Mouse (Mus musculus) midbrain, embryonic 14.5 days (tissue): ENCODE data around the gene Rassf3. TPM values are rescaled to one million over a fixed set of nuclear protein-coding genes. Genes with fewer than 3 reads are reported as not detected.

ENCODE experiments used
- ATAC-seq: fragments of 200-750 bp; cut with Nextera tagmentation; 2 replicates; pipeline ENCODE4 v1.8.0; 2017; ENCODE audit warnings: moderate number of reproducible peaks, moderate library complexity; ENCODE audit not compliant: low FRiP score, low TSS enrichment
- DNase-seq: peaks from one replicate; pipeline ENCODE4 v3.0.0-alpha.2; 2015
- H3K27ac ChIP-seq: fragments of 300-500 bp; sonication (generic); replicated peaks from 2 replicates; pipeline ENCODE4 v1.5.1; 2014; ENCODE audit warnings: mild to moderate bottlenecking, low read depth, low read length, moderate library complexity
- H3K27me3 ChIP-seq: fragments of 300-500 bp; sonication (generic); 2 replicates; pipeline ENCODE4 v1.6.1; 2014; ENCODE audit warnings: low read length, control low read depth, mixed read lengths; ENCODE audit not compliant: control insufficient read depth, insufficient read depth
- H3K36me3 ChIP-seq: fragments of 300-500 bp; sonication (generic); 2 replicates; pipeline ENCODE4 v1.6.1; 2014; ENCODE audit warnings: low read length, control low read depth; ENCODE audit not compliant: control insufficient read depth, insufficient read depth
- H3K4me1 ChIP-seq: fragments of 300-500 bp; sonication (generic); 2 replicates; pipeline ENCODE4 v1.6.1; 2014; ENCODE audit warnings: mild to moderate bottlenecking, antibody characterized with exemption, low read length, control low read depth; ENCODE audit not compliant: control insufficient read depth, insufficient read depth
- H3K4me2 ChIP-seq: fragments of 300-500 bp; sonication (generic); 2 replicates; pipeline ENCODE4 v1.6.1; 2014; ENCODE audit warnings: mild to moderate bottlenecking, low read length, moderate library complexity
- H3K4me3 ChIP-seq: fragments of 300-500 bp; sonication (generic); replicated peaks from 2 replicates; pipeline ENCODE4 v1.5.1; 2014; ENCODE audit warnings: low read depth, low read length
- H3K9ac ChIP-seq: fragments of 300-500 bp; sonication (generic); replicated peaks from 2 replicates; pipeline ENCODE4 v1.6.1; 2014; ENCODE audit warnings: mild to moderate bottlenecking, low read length, moderate library complexity
- H3K9me3 ChIP-seq: fragments of 300-500 bp; sonication (generic); 2 replicates; pipeline ENCODE4 v1.6.1; 2016; ENCODE audit warnings: low read length, control low read depth, mixed read lengths; ENCODE audit not compliant: control insufficient read depth
- WGBS: fragments of 180-500 bp; shearing (Covaris S2); extraction: QIAGEN DNeasy Blood & Tissue Kit; methylation state at CpG from one replicate; pipeline ENCODE4 v1.1.7; 2014; 5-methylcytosine and 5-hydroxymethylcytosine counted together
- polyA plus RNA-seq: library from polyadenylated mRNA; unstranded; fragments of >200 nt; fragmentation: Nextera tagmentation; extraction: Ambion mirVana; gene quantifications from 2 replicates; pipeline ENCODE4 v1.2.1, GENCODE M21; 2014

Gene Rassf3
- polyA plus RNA-seq, 1 experiment from 2014 or later: 4.5 TPM

- H3K36me3 ChIP-seq: no peaks in the 10 kb centered on the region
- no peaks in the 10 kb centered on the region for H3K9me3 ChIP-seq
- H3K4me2 ChIP-seq: no peak overlapping the region
- H3K4me3 ChIP-seq: no peak overlapping the region
- 82% methylated on average over 9 of the region's 9 CpGs for WGBS
- no peaks in the 10 kb centered on the region for H3K4me1 ChIP-seq
- no peak overlapping the region for H3K27ac ChIP-seq
- no peak overlapping the region for H3K9ac ChIP-seq
- H3K27me3 ChIP-seq: no peaks in the 10 kb centered on the region
- DNase-seq: no peak
- no peak for ATAC-seq
Measured at GRCm38 (mm10) chr10:121493374-121494162, 17.4 kb upstream of the Rassf3 start.

- no peak overlapping the region for H3K9ac ChIP-seq
- no peak for DNase-seq
- no peaks in the 10 kb centered on the region for H3K36me3 ChIP-seq
- no peak overlapping the region for H3K27ac ChIP-seq
- H3K4me3 ChIP-seq: no peak overlapping the region
- H3K4me2 ChIP-seq: no peak overlapping the region
- H3K27me3 ChIP-seq: no peaks in the 10 kb centered on the region
- no peaks in the 10 kb centered on the region for H3K9me3 ChIP-seq
- no peak for ATAC-seq
- H3K4me1 ChIP-seq: no peaks in the 10 kb centered on the region
- WGBS: 86% methylated on average over 7 of the region's 7 CpGs
Measured at GRCm38 (mm10) chr10:121492608-121493315, 16.6 kb upstream of the Rassf3 start.

- H3K9me3 ChIP-seq: no peaks in the 10 kb centered on the region
- no peak overlapping the region for H3K4me2 ChIP-seq
- H3K9ac ChIP-seq: no peak overlapping the region
- H3K27me3 ChIP-seq: no peaks in the 10 kb centered on the region
- no peak for ATAC-seq
- H3K27ac ChIP-seq: no peak overlapping the region
- no peaks in the 10 kb centered on the region for H3K4me1 ChIP-seq
- DNase-seq: no peak
- H3K36me3 ChIP-seq: no peaks in the 10 kb centered on the region
- 94% methylated on average over 6 of the region's 6 CpGs for WGBS
- H3K4me3 ChIP-seq: no peak overlapping the region
Measured at GRCm38 (mm10) chr10:121489941-121490340, 13.8 kb upstream of the Rassf3 start.

GRCm38 (mm10) chr10:121488623-121489299 lies 12.6 kb upstream of the Rassf3 start:
- Histone ChIP-seq H3K9ac (no peak overlapping the region), H3K36me3 (no peaks in the 10 kb centered on the region), H3K4me3 (no peak overlapping the region), H3K4me2 (no peak overlapping the region), H3K27me3 (no peaks in the 10 kb centered on the region), H3K4me1 (no peaks in the 10 kb centered on the region), H3K9me3 (no peaks in the 10 kb centered on the region), H3K27ac (no peak overlapping the region)
- no peak for DNase-seq
- no peak for ATAC-seq
- WGBS: 83% methylated on average over 14 of the region's 14 CpGs

- Histone ChIP-seq H3K36me3 (no peaks in the 10 kb centered on the region), H3K9me3 (no peaks in the 10 kb centered on the region), H3K9ac (no peak overlapping the region), H3K27me3 (no peaks in the 10 kb centered on the region), H3K4me2 (no peak overlapping the region), H3K27ac (no peak overlapping the region), H3K4me1 (no peaks in the 10 kb centered on the region), H3K4me3 (no peak overlapping the region)
- 77% methylated on average over 4 of the region's 4 CpGs for WGBS
- DNase-seq (no peak), ATAC-seq (no peak)
Measured at GRCm38 (mm10) chr10:121487716-121488115, 11.6 kb upstream of the Rassf3 start.

GRCm38 (mm10) chr10:121486350-121486749 lies 10.2 kb upstream of the Rassf3 start:
- Histone ChIP-seq H3K9me3 (no peaks in the 10 kb centered on the region), H3K36me3 (no peaks in the 10 kb centered on the region), H3K9ac (no peak overlapping the region), H3K4me2 (no peak overlapping the region), H3K4me3 (no peak overlapping the region), H3K27me3 (no peaks in the 10 kb centered on the region), H3K27ac (no peak overlapping the region), H3K4me1 (no peaks in the 10 kb centered on the region)
- no peak for DNase-seq
- no peak for ATAC-seq
- WGBS: 91% methylated on average over 9 of the region's 9 CpGs

- no peak for ATAC-seq
- no peak for DNase-seq
- Histone ChIP-seq H3K9ac (no peak overlapping the region), H3K9me3 (no peaks in the 10 kb centered on the region), H3K4me3 (no peak overlapping the region), H3K36me3 (no peaks in the 10 kb centered on the region), H3K4me2 (no peak overlapping the region), H3K4me1 (no peaks in the 10 kb centered on the region), H3K27ac (no peak overlapping the region), H3K27me3 (no peaks in the 10 kb centered on the region)
- WGBS: 68% methylated on average over 1 of the region's 1 CpGs
Measured at GRCm38 (mm10) chr10:121483364-121483763, 7.2 kb upstream of the Rassf3 start.

GRCm38 (mm10) chr10:121481141-121481540 lies 5.0 kb upstream of the Rassf3 start:
- Histone ChIP-seq H3K4me2 (no peak overlapping the region), H3K9me3 (no peaks in the 10 kb centered on the region), H3K27ac (no peak overlapping the region), H3K27me3 (no peaks in the 10 kb centered on the region), H3K9ac (no peak overlapping the region), H3K4me3 (no peak overlapping the region), H3K4me1 (no peaks in the 10 kb centered on the region), H3K36me3 (no peaks in the 10 kb centered on the region)
- no peak for ATAC-seq
- WGBS: 86% methylated on average over 10 of the region's 10 CpGs
- no peak for DNase-seq
